In the genomic region with DNA sequence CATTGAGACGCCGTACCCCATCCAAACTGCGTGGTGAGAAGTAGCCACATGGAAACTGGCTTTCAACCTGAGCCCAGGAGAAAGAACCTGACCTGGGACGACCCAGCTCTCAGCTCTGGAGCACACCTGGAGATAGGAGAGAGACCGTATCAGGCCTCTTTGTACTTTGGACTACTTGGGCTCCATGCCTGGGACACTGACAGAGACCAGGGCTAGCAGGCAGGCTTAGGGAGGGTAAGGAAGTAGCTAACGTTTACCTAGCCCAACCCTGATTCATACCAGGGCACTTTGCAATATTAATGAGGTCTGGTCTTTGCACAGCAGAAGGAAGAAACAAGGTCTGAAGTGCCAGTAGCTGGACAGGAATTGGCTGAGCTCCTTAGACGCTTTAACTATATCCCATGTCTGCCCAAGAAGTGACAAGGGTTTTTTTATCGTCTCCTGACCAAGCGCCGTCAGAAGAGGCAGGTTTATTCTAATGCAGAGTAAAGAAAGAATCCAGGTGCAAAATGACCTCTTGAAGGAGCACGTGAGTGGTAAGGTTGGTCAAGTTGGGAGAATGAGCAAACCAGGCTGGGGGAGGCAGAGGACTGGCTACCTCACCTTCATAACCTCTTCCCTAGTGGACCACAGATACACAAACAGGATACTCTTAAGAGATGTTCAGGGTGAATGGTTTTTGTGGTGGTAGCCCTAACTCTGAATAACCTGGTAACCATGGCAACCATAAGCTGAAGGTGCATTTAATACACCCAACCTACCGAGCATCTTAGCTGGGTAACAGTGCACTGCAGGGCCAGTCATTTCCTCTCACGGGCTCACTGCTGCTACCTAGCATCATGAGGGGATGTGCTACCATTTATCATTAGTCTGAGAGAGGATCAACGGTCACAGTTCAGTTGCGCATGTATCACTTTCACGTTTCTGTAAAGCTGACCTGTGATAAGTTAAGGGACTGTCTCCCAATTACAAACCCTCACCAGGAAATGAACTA, we compare ENCODE assay signal across 1 mouse cellular context.
TF ChIP-seq lines count a peak whose summit lies in the region.

No protein-coding gene starts in this region.

TF ChIP-seq in CH12.LX, 34 proteins besides CTCF, POLR2A, EP300 and RAD21 (continued from another document):
- TF ChIP-seq USF2 (conservative IDR thresholded peaks at IDR 0.05; ENCODE audit: low read depth, low read length) (no peak), MAFK (IDR thresholded peaks at IDR 0.05; ENCODE audit: insufficient replicate concordance, low read length) (no peak), KAT2A (IDR thresholded peaks at IDR 0.05; ENCODE audit: insufficient replicate concordance, low read length) (no peak), MAX (IDR thresholded peaks at IDR 0.05; ENCODE audit: low read length) (no peak), E2F4 (IDR thresholded peaks at IDR 0.05; ENCODE audit: insufficient replicate concordance, low read depth, low read length) (no peak)
